Mouse (Mus musculus): Measurements from ENCODE around the gene Wdr95. TPM values are rescaled to one million over a fixed set of nuclear protein-coding genes. Genes with fewer than 3 reads are reported as not detected.
A peak's percentile ranks its signal among the peaks of the same experiment; 100 is the strongest.

Wdr95 gene
- total RNA-seq (2021) (not detected), polyA plus RNA-seq (2012; rRNA removed) (0.06 and 0.29 TPM in 2 replicates)
- long read RNA-seq: 0 reads

DNA sequence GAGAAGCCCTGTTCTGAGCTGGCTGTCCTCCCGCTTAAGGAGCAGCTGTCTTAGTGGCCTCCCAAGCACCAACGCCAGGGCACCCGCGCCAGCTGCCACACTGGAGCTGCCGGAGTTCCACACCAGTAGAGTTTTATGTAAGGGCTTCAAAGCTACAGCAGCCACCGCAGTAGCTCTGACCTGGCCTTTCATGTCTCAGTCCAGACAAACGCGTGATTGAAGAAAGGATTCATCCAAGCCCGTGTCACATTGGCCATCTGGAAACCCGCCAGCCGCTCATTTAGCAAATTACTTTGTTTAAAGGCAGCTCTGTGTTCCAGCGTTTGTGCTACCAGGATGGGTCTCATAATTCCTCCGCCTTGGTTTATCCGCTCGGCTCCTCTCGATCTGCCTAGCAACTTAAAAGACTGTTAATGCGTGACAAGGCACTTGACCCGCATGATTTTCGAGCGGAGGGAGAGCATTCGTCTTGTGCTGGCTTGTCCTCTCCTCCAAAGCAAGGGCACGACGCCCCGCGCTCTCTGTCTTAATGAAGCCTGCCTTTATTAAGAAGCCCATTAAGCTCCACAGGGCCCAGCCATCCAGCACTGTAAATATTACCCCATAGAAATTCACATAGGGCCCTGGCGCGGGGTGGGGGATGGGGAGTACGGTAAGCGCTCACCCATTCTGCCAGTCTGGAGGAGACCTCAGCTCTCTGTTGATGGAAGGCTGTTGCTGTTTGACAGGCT lies at the start of gene Wdr95:
Gene Wdr95, plus strand, starts transcription at position 681 of the 731 bp plus-strand sequence.
- intact Hi-C loops (cut with DNase I): loop anchor here (10.0 kb wide), 1 partner anchor 713 kb away; no protein-coding TSS in a partner anchor
- DNase-seq: no peak
- H3K9ac ChIP-seq (ENCODE audit: low read depth, low read length): no peak within 1 kb of the TSS

GRCm38 (mm10) chr5:149481920-149482319 lies 46.6 kb upstream of the Wdr95 start:
- intact Hi-C loops (cut with DNase I): loop anchor here (2.0 kb wide), 1 partner anchor 43 kb away; no protein-coding TSS in a partner anchor

More for the DNA sequence above, at the start of gene Wdr95:
- no peak within 1 kb of the TSS for H3K4me3 ChIP-seq
- H3K27ac ChIP-seq: no peak within 1 kb of the TSS
- H3K27me3 ChIP-seq (ENCODE audit: control insufficient read depth, insufficient read depth, low read length): peaks cover 1% of the 10 kb centered on the region; the same call in 1 of the 2 replicates
- H3K36me3 ChIP-seq (ENCODE audit: control insufficient read depth, insufficient read depth, low read length): no peaks in the 10 kb centered on the region
- peaks cover 3% of the 10 kb centered on the region; the same call in 1 of the 2 replicates for H3K4me1 ChIP-seq (ENCODE audit: control insufficient read depth, insufficient read depth, low read length)
- TF ChIP-seq POLR2A (IDR thresholded peaks at IDR 0.05; ENCODE audit: insufficient read depth, low read depth, low read length): no peak
- TF ChIP-seq CTCF (IDR thresholded peaks at IDR 0.05): no peak
- TF ChIP-seq EP300 (IDR thresholded peaks at IDR 0.05; ENCODE audit: insufficient read depth, low read depth, low read length): no peak
- WGBS: 62% methylated on average over 29 of the region's 29 CpGs
- no peaks in the 10 kb centered on the region for H3K79me2 ChIP-seq (replicated peaks; ENCODE audit: control insufficient read depth, insufficient read depth, low read length)

DNA sequence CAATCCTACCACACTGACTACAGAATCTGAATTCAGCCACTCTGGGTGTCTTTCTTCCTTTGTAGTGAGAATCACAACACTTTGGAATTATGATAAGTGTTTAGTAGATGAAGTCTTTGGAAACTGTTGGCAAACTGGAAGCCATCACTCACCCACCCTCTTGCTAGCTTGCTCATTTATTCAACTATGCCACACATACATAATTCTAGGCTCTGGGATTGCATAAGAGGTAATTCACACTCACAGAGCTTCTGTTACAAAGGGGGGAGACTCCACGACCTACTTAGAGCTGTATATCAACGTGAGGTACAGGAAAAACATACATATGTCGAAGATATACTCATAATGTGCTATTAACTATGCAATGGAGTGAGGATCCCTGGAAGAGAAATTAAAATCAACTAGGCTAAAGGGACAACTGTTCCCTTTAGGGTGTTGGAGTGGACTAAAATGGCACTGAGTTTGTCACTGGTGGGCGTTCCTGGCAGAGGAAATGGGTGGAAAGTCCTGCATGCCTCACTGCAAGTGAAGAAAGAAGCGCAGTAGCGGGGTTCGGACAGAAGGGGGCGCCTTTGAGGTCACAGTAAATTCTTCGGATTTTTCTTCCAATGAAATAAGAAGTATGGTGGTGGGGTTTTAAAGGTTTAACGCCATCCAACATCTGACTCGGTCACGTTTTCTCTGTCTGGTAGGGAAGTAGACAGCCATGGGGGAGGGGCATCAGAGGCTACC lies 45.0 kb upstream of the Wdr95 start:
- TF ChIP-seq CTCF (IDR thresholded peaks at IDR 0.05): peak; percentile 65
- no peak for TF ChIP-seq EP300 (IDR thresholded peaks at IDR 0.05; ENCODE audit: insufficient read depth, low read depth, low read length)
- no peak overlapping the region for H3K9ac ChIP-seq (ENCODE audit: low read depth, low read length)

More at GRCm38 (mm10) chr5:149481920-149482319, 46.6 kb upstream of the Wdr95 start:
- Histone ChIP-seq H3K27ac (no peak overlapping the region), H3K4me3 (no peak overlapping the region), H3K36me3 (ENCODE audit: control insufficient read depth, insufficient read depth, low read length) (no peaks in the 10 kb centered on the region), H3K4me1 (ENCODE audit: control insufficient read depth, insufficient read depth, low read length) (no peaks in the 10 kb centered on the region), H3K79me2 (replicated peaks; ENCODE audit: control insufficient read depth, insufficient read depth, low read length) (no peaks in the 10 kb centered on the region), H3K9ac (ENCODE audit: low read depth, low read length) (no peak overlapping the region), H3K27me3 (ENCODE audit: control insufficient read depth, insufficient read depth, low read length) (no peaks in the 10 kb centered on the region)
- DNase-seq: no peak
- WGBS: 91% methylated on average over 7 of the region's 7 CpGs
- TF ChIP-seq POLR2A (IDR thresholded peaks at IDR 0.05; ENCODE audit: insufficient read depth, low read depth, low read length) (no peak), EP300 (IDR thresholded peaks at IDR 0.05; ENCODE audit: insufficient read depth, low read depth, low read length) (no peak), CTCF (IDR thresholded peaks at IDR 0.05) (no peak)

GRCm38 (mm10) chr5:149484270-149484669 lies 44.2 kb upstream of the Wdr95 start:
- Histone ChIP-seq H3K9ac (ENCODE audit: low read depth, low read length) (no peak overlapping the region), H3K79me2 (replicated peaks; ENCODE audit: control insufficient read depth, insufficient read depth, low read length) (no peaks in the 10 kb centered on the region), H3K4me1 (ENCODE audit: control insufficient read depth, insufficient read depth, low read length) (no peaks in the 10 kb centered on the region), H3K4me3 (no peak overlapping the region), H3K27ac (no peak overlapping the region), H3K36me3 (ENCODE audit: control insufficient read depth, insufficient read depth, low read length) (no peaks in the 10 kb centered on the region), H3K27me3 (ENCODE audit: control insufficient read depth, insufficient read depth, low read length) (no peaks in the 10 kb centered on the region)
- intact Hi-C loops (cut with DNase I): no loop called here
- TF ChIP-seq CTCF (IDR thresholded peaks at IDR 0.05) (no peak), POLR2A (IDR thresholded peaks at IDR 0.05; ENCODE audit: insufficient read depth, low read depth, low read length) (no peak), EP300 (IDR thresholded peaks at IDR 0.05; ENCODE audit: insufficient read depth, low read depth, low read length) (no peak)
- DNase-seq: no peak
- WGBS: 65% methylated on average over 12 of the region's 12 CpGs

More for the DNA sequence above, 45.0 kb upstream of the Wdr95 start:
- no peaks in the 10 kb centered on the region for H3K79me2 ChIP-seq (replicated peaks; ENCODE audit: control insufficient read depth, insufficient read depth, low read length)
- WGBS: 55% methylated on average over 12 of the region's 12 CpGs
- no peaks in the 10 kb centered on the region for H3K4me1 ChIP-seq (ENCODE audit: control insufficient read depth, insufficient read depth, low read length)
- no peak overlapping the region for H3K27ac ChIP-seq
- no peaks in the 10 kb centered on the region for H3K27me3 ChIP-seq (ENCODE audit: control insufficient read depth, insufficient read depth, low read length)
- DNase-seq: no peak
- intact Hi-C loops (cut with DNase I): loop anchor here (2.0 kb wide), 1 partner anchor 41 kb away; no protein-coding TSS in a partner anchor
- no peak overlapping the region for H3K4me3 ChIP-seq
- H3K36me3 ChIP-seq (ENCODE audit: control insufficient read depth, insufficient read depth, low read length): no peaks in the 10 kb centered on the region

GRCm38 (mm10) chr5:149485447-149485846 lies 43.0 kb upstream of the Wdr95 start:
- no peak overlapping the region for H3K27ac ChIP-seq
- DNase-seq: no peak
- 88% methylated on average over 6 of the region's 6 CpGs for WGBS
- H3K79me2 ChIP-seq (replicated peaks; ENCODE audit: control insufficient read depth, insufficient read depth, low read length): no peaks in the 10 kb centered on the region
- no peaks in the 10 kb centered on the region for H3K36me3 ChIP-seq (ENCODE audit: control insufficient read depth, insufficient read depth, low read length)
- H3K9ac ChIP-seq (ENCODE audit: low read depth, low read length): no peak overlapping the region
- intact Hi-C loops (cut with DNase I): no loop called here
- no peaks in the 10 kb centered on the region for H3K4me1 ChIP-seq (ENCODE audit: control insufficient read depth, insufficient read depth, low read length)
- no peaks in the 10 kb centered on the region for H3K27me3 ChIP-seq (ENCODE audit: control insufficient read depth, insufficient read depth, low read length)
- TF ChIP-seq CTCF (IDR thresholded peaks at IDR 0.05) (no peak), POLR2A (IDR thresholded peaks at IDR 0.05; ENCODE audit: insufficient read depth, low read depth, low read length) (no peak), EP300 (IDR thresholded peaks at IDR 0.05; ENCODE audit: insufficient read depth, low read depth, low read length) (no peak)
- no peak overlapping the region for H3K4me3 ChIP-seq

Measured in heart, adult 2 months (tissue).